Mouse (Mus musculus) heart, embryonic 14.5 days (tissue): ENCODE measurements around the gene Cdc25b. TPM values are rescaled to one million over a fixed set of nuclear protein-coding genes. Genes with fewer than 3 reads are reported as not detected.
A peak's percentile ranks its signal among the peaks of the same experiment; 100 is the strongest.

Source experiments
- ATAC-seq: fragments of 200-750 bp; cut with Nextera tagmentation; 2 replicates; pipeline ENCODE4 v1.8.0; 2017; ENCODE audit warnings: low read depth, moderate TSS enrichment; ENCODE audit not compliant: insufficient number of reproducible peaks, insufficient read depth, low FRiP score
- H3K27ac ChIP-seq, 2 experiments: fragments of 200-500 bp in 1 of 2; fragments of 300-500 bp in 1 of 2; sonication (generic) in 1 of 2; replicated peaks in 1 of 2; 2 replicates each; pipeline ENCODE4 v1.5.1; 2012 to 2014; ENCODE audit warnings: low read depth in 2 of 2, low read length in 2 of 2, control low read depth in 1 of 2, mild to moderate bottlenecking in 1 of 2, mixed read lengths in 1 of 2; ENCODE audit not compliant: control insufficient read depth in 1 of 2, insufficient read depth in 1 of 2
- H3K27me3 ChIP-seq: fragments of 300-500 bp; sonication (generic); 2 replicates; pipeline ENCODE4 v1.6.1; 2014; ENCODE audit warnings: mild to moderate bottlenecking, low read length, control low read depth; ENCODE audit not compliant: control insufficient read depth, insufficient read depth
- H3K36me3 ChIP-seq: fragments of 300-500 bp; sonication (generic); 2 replicates; pipeline ENCODE4 v1.6.1; 2014; ENCODE audit warnings: mild to moderate bottlenecking, control low read depth, low read length, mixed read lengths; ENCODE audit not compliant: control insufficient read depth, insufficient read depth
- H3K4me1 ChIP-seq, 2 experiments: fragments of 200-500 bp in 1 of 2; fragments of 300-500 bp in 1 of 2; sonication (generic) in 1 of 2; 2 replicates each; pipeline ENCODE4 v1.6.1; 2012 to 2014; ENCODE audit warnings: low read length in 2 of 2, control low read depth in 1 of 2, mixed read lengths in 1 of 2; ENCODE audit not compliant: control insufficient read depth in 2 of 2, insufficient read depth in 2 of 2
- H3K4me2 ChIP-seq: fragments of 300-500 bp; sonication (generic); 2 replicates; pipeline ENCODE4 v1.6.1; 2014; ENCODE audit warnings: mild to moderate bottlenecking, low read length
- H3K4me3 ChIP-seq, 2 experiments: fragments of 200-500 bp in 1 of 2; fragments of 300-500 bp in 1 of 2; sonication (generic) in 1 of 2; 2 replicates each; pipeline ENCODE4 v1.5.1; 2012 to 2014; ENCODE audit warnings: low read length in 2 of 2, mild to moderate bottlenecking in 2 of 2, control low read depth in 1 of 2, low read depth in 1 of 2, moderate library complexity in 1 of 2; ENCODE audit not compliant: control insufficient read depth in 1 of 2, insufficient read depth in 1 of 2
- H3K9ac ChIP-seq: fragments of 300-500 bp; sonication (generic); 2 replicates; pipeline ENCODE4 v1.6.1; 2014; ENCODE audit warnings: mild to moderate bottlenecking, low read length
- H3K9me3 ChIP-seq: fragments of 300-500 bp; sonication (generic); 2 replicates; pipeline ENCODE4 v1.6.1; 2016; ENCODE audit warnings: low read length, control low read depth; ENCODE audit not compliant: control insufficient read depth
- WGBS: fragments of 180-500 bp; shearing (Covaris S2); extraction: QIAGEN DNeasy Blood & Tissue Kit; methylation state at CpG from one replicate; pipeline ENCODE4 v1.1.7; 2014; 5-methylcytosine and 5-hydroxymethylcytosine counted together
- polyA plus RNA-seq: library from polyadenylated mRNA; unstranded; fragments of >200 nt; fragmentation: Nextera tagmentation; extraction: Ambion mirVana; gene quantifications from 2 replicates; pipeline ENCODE4 v1.2.1, GENCODE M21; 2014

The Cdc25b gene
- polyA plus RNA-seq, 1 experiment from 2014 or later: 33.1 TPM

- H3K9ac ChIP-seq: no peak overlapping the region
- ATAC-seq: no peak
- H3K4me1 ChIP-seq: peaks cover 0 to 2% of the 10 kb centered on the region in 2 experiments; a peak in 1 of 4 replicates
- peaks cover 92% of the 10 kb centered on the region for H3K36me3 ChIP-seq
- no peaks in the 10 kb centered on the region for H3K27me3 ChIP-seq
- no peak overlapping the region for H3K27ac ChIP-seq
- H3K4me3 ChIP-seq: no peak overlapping the region
- H3K9me3 ChIP-seq: no peaks in the 10 kb centered on the region
- WGBS: 91% methylated on average over 3 of the region's 3 CpGs
- H3K4me2 ChIP-seq: no peak overlapping the region
Measured at GRCm38 (mm10) chr2:131149254-131149578, 37.5 kb upstream of the Cdc25b start.

- no peak overlapping the region for H3K27ac ChIP-seq
- 85% methylated on average over 7 of the region's 7 CpGs for WGBS
- H3K36me3 ChIP-seq: peaks cover 75% of the 10 kb centered on the region
- peaks cover 6 to 7% of the 10 kb centered on the region in 2 experiments; a peak in 2 of 4 replicates for H3K4me1 ChIP-seq
- H3K4me3 ChIP-seq: no peak overlapping the region
- no peak for ATAC-seq
- H3K9ac ChIP-seq: no peak overlapping the region
- H3K4me2 ChIP-seq: no peak overlapping the region
- H3K9me3 ChIP-seq: no peaks in the 10 kb centered on the region
- no peaks in the 10 kb centered on the region for H3K27me3 ChIP-seq
Measured at GRCm38 (mm10) chr2:131152166-131152730, 34.5 kb upstream of the Cdc25b start.

GRCm38 (mm10) chr2:131154036-131154435 is 32.7 kb upstream of the Cdc25b start:
- H3K4me2 ChIP-seq: no peak overlapping the region
- H3K27me3 ChIP-seq: no peaks in the 10 kb centered on the region
- H3K27ac ChIP-seq: no peak overlapping the region
- no peaks in the 10 kb centered on the region for H3K9me3 ChIP-seq
- H3K9ac ChIP-seq: no peak overlapping the region
- no peak for ATAC-seq
- WGBS: 80% methylated on average over 4 of the region's 4 CpGs
- H3K4me3 ChIP-seq: no peak overlapping the region
- peaks cover 57% of the 10 kb centered on the region for H3K36me3 ChIP-seq
- H3K4me1 ChIP-seq: peaks cover 8 to 12% of the 10 kb centered on the region in 2 experiments

GRCm38 (mm10) chr2:131156987-131157386 is 29.8 kb upstream of the Cdc25b start:
- no peak overlapping the region for H3K9ac ChIP-seq
- H3K27me3 ChIP-seq: no peaks in the 10 kb centered on the region
- no peaks in the 10 kb centered on the region for H3K9me3 ChIP-seq
- peaks cover 28% of the 10 kb centered on the region for H3K36me3 ChIP-seq
- H3K4me2 ChIP-seq: no peak overlapping the region
- peaks cover 8 to 15% of the 10 kb centered on the region in 2 experiments for H3K4me1 ChIP-seq
- 89% methylated on average over 7 of the region's 7 CpGs for WGBS
- ATAC-seq: no peak
- no peak overlapping the region for H3K4me3 ChIP-seq
- H3K27ac ChIP-seq: no peak overlapping the region

GRCm38 (mm10) chr2:131159491-131159910 is 27.2 kb upstream of the Cdc25b start:
- Histone ChIP-seq H3K4me3 (peak overlapping the region; percentile 72 to 85), H3K9me3 (no peaks in the 10 kb centered on the region), H3K36me3 (peaks cover 11% of the 10 kb centered on the region), H3K4me2 (peak overlapping the region; percentile 97), H3K27me3 (no peaks in the 10 kb centered on the region), H3K27ac (peak overlapping the region; percentile 59 to 95), H3K4me1 (peaks cover 8 to 15% of the 10 kb centered on the region in 2 experiments), H3K9ac (peak overlapping the region; percentile 87)
- ATAC-seq: peak; percentile 52
- 0% methylated on average over 18 of the region's 18 CpGs for WGBS

GRCm38 (mm10) chr2:131159938-131160581 is 26.7 kb upstream of the Cdc25b start, which contains the start of gene 1700037H04Rik:
1700037H04Rik (minus strand) TSS chr2:131160081.
- H3K9ac ChIP-seq: peak within 1 kb of the TSS; percentile 87
- peaks cover 5% of the 10 kb centered on the region; the same call in 1 of the 2 replicates for H3K9me3 ChIP-seq
- under 1% methylated on average over 54 of the region's 54 CpGs for WGBS
- peak within 1 kb of the TSS; percentile 72 to 85 for H3K4me3 ChIP-seq
- H3K27me3 ChIP-seq: no peaks in the 10 kb centered on the region
- H3K36me3 ChIP-seq: peaks cover 6% of the 10 kb centered on the region
- H3K4me1 ChIP-seq: peaks cover 8 to 15% of the 10 kb centered on the region in 2 experiments
- H3K27ac ChIP-seq: peak within 1 kb of the TSS; percentile 73 to 95
- peak; percentile 96 for ATAC-seq
- H3K4me2 ChIP-seq: peak within 1 kb of the TSS; percentile 97

GRCm38 (mm10) chr2:131160671-131161111 is 26.1 kb upstream of the Cdc25b start:
- peak overlapping the region; percentile 51 to 85 for H3K4me3 ChIP-seq
- WGBS: under 1% methylated on average over 17 of the region's 17 CpGs
- H3K4me2 ChIP-seq: peak overlapping the region; percentile 97
- H3K4me1 ChIP-seq: peaks cover 8 to 15% of the 10 kb centered on the region in 2 experiments
- no peak; the same call in 1 of the 2 replicates for ATAC-seq
- H3K9ac ChIP-seq: peak overlapping the region; percentile 87
- peak overlapping the region; percentile 73 to 95 for H3K27ac ChIP-seq
- peaks cover 7% of the 10 kb centered on the region; the same call in 1 of the 2 replicates for H3K9me3 ChIP-seq
- H3K36me3 ChIP-seq: no peaks in the 10 kb centered on the region
- no peaks in the 10 kb centered on the region for H3K27me3 ChIP-seq
